Mouse (Mus musculus): Measurements from ENCODE around the gene Pgam1. TPM values are rescaled to one million over a fixed set of nuclear protein-coding genes. Genes with fewer than 3 reads are reported as not detected.

Gene Pgam1
- polyA plus RNA-seq, 1 experiment from 2014 or later, result 805 TPM

- no peak overlapping the region; a peak in 2 of 4 replicates for H3K27ac ChIP-seq (replicated peaks in 1 of 2; ENCODE audit: control insufficient read depth in 1 of 2, insufficient read depth in 1 of 2, low read depth in 2 of 2, low read length in 2 of 2)
- ATAC-seq (ENCODE audit: insufficient number of reproducible peaks, insufficient read depth, low FRiP score, low read depth), result no peak
- H3K4me3 ChIP-seq (ENCODE audit: control insufficient read depth in 1 of 2, insufficient read depth in 1 of 2, low read depth in 1 of 2, low read length in 2 of 2), result peak overlapping the region; percentile 83 to 89
- no peaks in the 10 kb centered on the region for H3K27me3 ChIP-seq (ENCODE audit: control insufficient read depth, insufficient read depth, low read length)
- peak overlapping the region; percentile 78 for H3K4me2 ChIP-seq (ENCODE audit: low read length)
- H3K9ac ChIP-seq (ENCODE audit: low read length), result peak overlapping the region; percentile 78
- peaks cover 47% of the 10 kb centered on the region for H3K36me3 ChIP-seq (ENCODE audit: control insufficient read depth, insufficient read depth, low read length)
- no peaks in the 10 kb centered on the region for H3K9me3 ChIP-seq (ENCODE audit: control insufficient read depth, low read length)
- peaks cover 5 to 18% of the 10 kb centered on the region in 2 experiments for H3K4me1 ChIP-seq (ENCODE audit: control insufficient read depth in 2 of 2, insufficient read depth in 2 of 2, low read length in 2 of 2)
- WGBS, result under 1% methylated on average over 28 of the region's 28 CpGs
These were observed 21.0 kb downstream of the Pgam1 start for GRCm38 (mm10) chr19:41932686-41933085.

GRCm38 (mm10) chr19:41933179-41934086 lies 21.7 kb downstream of the Pgam1 start, which contains the start of the genes Exosc1 and Zdhhc16:
Exosc1 (minus strand) TSS chr19:41933423.
Zdhhc16 (plus strand) TSS chr19:41933480.
- Histone ChIP-seq H3K4me1 (ENCODE audit: control insufficient read depth in 2 of 2, insufficient read depth in 2 of 2, low read length in 2 of 2) (peaks cover 5 to 18% of the 10 kb centered on the region in 2 experiments), H3K27me3 (ENCODE audit: control insufficient read depth, insufficient read depth, low read length) (no peaks in the 10 kb centered on the region), H3K9me3 (ENCODE audit: control insufficient read depth, low read length) (no peaks in the 10 kb centered on the region), H3K36me3 (ENCODE audit: control insufficient read depth, insufficient read depth, low read length) (peaks cover 47% of the 10 kb centered on the region), H3K4me2 (ENCODE audit: low read length) (peak within 1 kb of the TSS; percentile 91), H3K4me3 (ENCODE audit: control insufficient read depth in 1 of 2, insufficient read depth in 1 of 2, low read depth in 1 of 2, low read length in 2 of 2) (peak within 1 kb of the TSS; percentile 83 to 89), H3K27ac (replicated peaks in 1 of 2; ENCODE audit: control insufficient read depth in 1 of 2, insufficient read depth in 1 of 2, low read depth in 2 of 2, low read length in 2 of 2) (peak within 1 kb of the TSS in 1 of 2 experiments; percentile 12; a peak in 2 of 4 replicates), H3K9ac (ENCODE audit: low read length) (peak within 1 kb of the TSS; percentile 92)
- ATAC-seq (ENCODE audit: insufficient number of reproducible peaks, insufficient read depth, low FRiP score, low read depth), result peak; percentile 99
- WGBS, result under 1% methylated on average over 47 of the region's 47 CpGs

- no peak for ATAC-seq (ENCODE audit: insufficient number of reproducible peaks, insufficient read depth, low FRiP score, low read depth)
- WGBS, result 36% methylated on average over 6 of the region's 6 CpGs
- Histone ChIP-seq H3K36me3 (ENCODE audit: control insufficient read depth, insufficient read depth, low read length) (peaks cover 46% of the 10 kb centered on the region), H3K4me3 (ENCODE audit: control insufficient read depth in 1 of 2, insufficient read depth in 1 of 2, low read depth in 1 of 2, low read length in 2 of 2) (peak overlapping the region; percentile 78 to 89), H3K4me1 (ENCODE audit: control insufficient read depth in 2 of 2, insufficient read depth in 2 of 2, low read length in 2 of 2) (peaks cover 5 to 18% of the 10 kb centered on the region in 2 experiments), H3K4me2 (ENCODE audit: low read length) (peak overlapping the region; percentile 91), H3K27ac (replicated peaks in 1 of 2; ENCODE audit: control insufficient read depth in 1 of 2, insufficient read depth in 1 of 2, low read depth in 2 of 2, low read length in 2 of 2) (no peak overlapping the region), H3K9me3 (ENCODE audit: control insufficient read depth, low read length) (no peaks in the 10 kb centered on the region), H3K27me3 (ENCODE audit: control insufficient read depth, insufficient read depth, low read length) (no peaks in the 10 kb centered on the region), H3K9ac (ENCODE audit: low read length) (peak overlapping the region; percentile 92)
These were observed 22.4 kb downstream of the Pgam1 start for GRCm38 (mm10) chr19:41934124-41934523.

GRCm38 (mm10) chr19:41935921-41936320 lies 24.2 kb downstream of the Pgam1 start:
- Histone ChIP-seq H3K27ac (replicated peaks in 1 of 2; ENCODE audit: control insufficient read depth in 1 of 2, insufficient read depth in 1 of 2, low read depth in 2 of 2, low read length in 2 of 2) (no peak overlapping the region), H3K27me3 (ENCODE audit: control insufficient read depth, insufficient read depth, low read length) (no peaks in the 10 kb centered on the region), H3K4me1 (ENCODE audit: control insufficient read depth in 2 of 2, insufficient read depth in 2 of 2, low read length in 2 of 2) (peaks cover 5 to 18% of the 10 kb centered on the region in 2 experiments), H3K9me3 (ENCODE audit: control insufficient read depth, low read length) (no peaks in the 10 kb centered on the region), H3K4me2 (ENCODE audit: low read length) (no peak overlapping the region), H3K9ac (ENCODE audit: low read length) (no peak overlapping the region), H3K4me3 (ENCODE audit: control insufficient read depth in 1 of 2, insufficient read depth in 1 of 2, low read depth in 1 of 2, low read length in 2 of 2) (no peak overlapping the region), H3K36me3 (ENCODE audit: control insufficient read depth, insufficient read depth, low read length) (peaks cover 49% of the 10 kb centered on the region)
- WGBS, result 91% methylated on average over 1 of the region's 1 CpGs
- ATAC-seq (ENCODE audit: insufficient number of reproducible peaks, insufficient read depth, low FRiP score, low read depth), result no peak

- Histone ChIP-seq H3K4me3 (ENCODE audit: control insufficient read depth in 1 of 2, insufficient read depth in 1 of 2, low read depth in 1 of 2, low read length in 2 of 2) (no peak overlapping the region), H3K9ac (ENCODE audit: low read length) (no peak overlapping the region), H3K4me2 (ENCODE audit: low read length) (no peak overlapping the region), H3K9me3 (ENCODE audit: control insufficient read depth, low read length) (no peaks in the 10 kb centered on the region), H3K36me3 (ENCODE audit: control insufficient read depth, insufficient read depth, low read length) (peaks cover 71% of the 10 kb centered on the region), H3K27me3 (ENCODE audit: control insufficient read depth, insufficient read depth, low read length) (no peaks in the 10 kb centered on the region), H3K27ac (replicated peaks in 1 of 2; ENCODE audit: control insufficient read depth in 1 of 2, insufficient read depth in 1 of 2, low read depth in 2 of 2, low read length in 2 of 2) (no peak overlapping the region), H3K4me1 (ENCODE audit: control insufficient read depth in 2 of 2, insufficient read depth in 2 of 2, low read length in 2 of 2) (peaks cover 3 to 12% of the 10 kb centered on the region in 2 experiments)
- no peak for ATAC-seq (ENCODE audit: insufficient number of reproducible peaks, insufficient read depth, low FRiP score, low read depth)
- WGBS, result 87% methylated on average over 5 of the region's 5 CpGs
These were observed 26.8 kb downstream of the Pgam1 start for GRCm38 (mm10) chr19:41938539-41938938.

GRCm38 (mm10) chr19:41943841-41944240 lies 32.1 kb downstream of the Pgam1 start:
- no peak overlapping the region for H3K9ac ChIP-seq (ENCODE audit: low read length)
- no peak overlapping the region for H3K4me2 ChIP-seq (ENCODE audit: low read length)
- no peak for ATAC-seq (ENCODE audit: insufficient number of reproducible peaks, insufficient read depth, low FRiP score, low read depth)
- H3K4me1 ChIP-seq (ENCODE audit: control insufficient read depth in 2 of 2, insufficient read depth in 2 of 2, low read length in 2 of 2), result no peaks in the 10 kb centered on the region
- WGBS, result 85% methylated on average over 7 of the region's 7 CpGs
- H3K4me3 ChIP-seq (ENCODE audit: control insufficient read depth in 1 of 2, insufficient read depth in 1 of 2, low read depth in 1 of 2, low read length in 2 of 2), result no peak overlapping the region
- H3K27ac ChIP-seq (replicated peaks in 1 of 2; ENCODE audit: control insufficient read depth in 1 of 2, insufficient read depth in 1 of 2, low read depth in 2 of 2, low read length in 2 of 2), result no peak overlapping the region
- H3K9me3 ChIP-seq (ENCODE audit: control insufficient read depth, low read length), result no peaks in the 10 kb centered on the region
- no peaks in the 10 kb centered on the region for H3K27me3 ChIP-seq (ENCODE audit: control insufficient read depth, insufficient read depth, low read length)
- peaks cover 97% of the 10 kb centered on the region for H3K36me3 ChIP-seq (ENCODE audit: control insufficient read depth, insufficient read depth, low read length)

- WGBS, result 69% methylated on average over 4 of the region's 4 CpGs
- Histone ChIP-seq H3K9ac (ENCODE audit: low read length) (no peak overlapping the region), H3K4me3 (ENCODE audit: control insufficient read depth in 1 of 2, insufficient read depth in 1 of 2, low read depth in 1 of 2, low read length in 2 of 2) (no peak overlapping the region), H3K4me2 (ENCODE audit: low read length) (no peak overlapping the region), H3K27me3 (ENCODE audit: control insufficient read depth, insufficient read depth, low read length) (no peaks in the 10 kb centered on the region), H3K9me3 (ENCODE audit: control insufficient read depth, low read length) (no peaks in the 10 kb centered on the region), H3K4me1 (ENCODE audit: control insufficient read depth in 2 of 2, insufficient read depth in 2 of 2, low read length in 2 of 2) (no peaks in the 10 kb centered on the region), H3K27ac (replicated peaks in 1 of 2; ENCODE audit: control insufficient read depth in 1 of 2, insufficient read depth in 1 of 2, low read depth in 2 of 2, low read length in 2 of 2) (no peak overlapping the region), H3K36me3 (ENCODE audit: control insufficient read depth, insufficient read depth, low read length) (peaks cover 100% of the 10 kb centered on the region)
- ATAC-seq (ENCODE audit: insufficient number of reproducible peaks, insufficient read depth, low FRiP score, low read depth), result no peak
These were observed 40.6 kb downstream of the Pgam1 start for GRCm38 (mm10) chr19:41952287-41952686.
